Mouse (Mus musculus): ENCODE measurements around the gene Paqr8. TPM values are rescaled to one million over a fixed set of nuclear protein-coding genes. Genes with fewer than 3 reads are reported as not detected.

The Paqr8 gene
- polyA plus RNA-seq, 1 experiment = 0.55 TPM

- TF ChIP-seq POLR2A (IDR thresholded peaks at IDR 0.05; ENCODE audit: borderline replicate concordance, control insufficient read depth, low read depth, low read length) = no peak
- TF ChIP-seq CTCF (IDR thresholded peaks at IDR 0.05; ENCODE audit: control insufficient read depth, insufficient read depth, low read length) = no peak
- H3K4me3 ChIP-seq (replicated peaks; ENCODE audit: control insufficient read depth, low read depth, low read length) = no peak overlapping the region
- H3K4me1 ChIP-seq (ENCODE audit: control insufficient read depth, insufficient read depth, low read length) = no peaks in the 10 kb centered on the region
- H3K27ac ChIP-seq (ENCODE audit: control insufficient read depth, insufficient read depth, low read depth, low read length, poor library complexity) = no peak overlapping the region
- WGBS = 86% methylated on average over 2 of the region's 2 CpGs
Measured at GRCm38 (mm10) chr1:20870887-20871286, 19.5 kb upstream of the Paqr8 start.

GRCm38 (mm10) chr1:20872496-20872895, 17.9 kb upstream of the Paqr8 start:
- H3K4me1 ChIP-seq (ENCODE audit: control insufficient read depth, insufficient read depth, low read length) = no peaks in the 10 kb centered on the region
- TF ChIP-seq CTCF (IDR thresholded peaks at IDR 0.05; ENCODE audit: control insufficient read depth, insufficient read depth, low read length) = no peak
- TF ChIP-seq POLR2A (IDR thresholded peaks at IDR 0.05; ENCODE audit: borderline replicate concordance, control insufficient read depth, low read depth, low read length) = no peak
- H3K4me3 ChIP-seq (replicated peaks; ENCODE audit: control insufficient read depth, low read depth, low read length) = no peak overlapping the region
- H3K27ac ChIP-seq (ENCODE audit: control insufficient read depth, insufficient read depth, low read depth, low read length, poor library complexity) = no peak overlapping the region
- 76% methylated on average over 5 of the region's 5 CpGs for WGBS

- 77% methylated on average over 6 of the region's 6 CpGs for WGBS
- H3K4me1 ChIP-seq (ENCODE audit: control insufficient read depth, insufficient read depth, low read length) = no peaks in the 10 kb centered on the region
- H3K27ac ChIP-seq (ENCODE audit: control insufficient read depth, insufficient read depth, low read depth, low read length, poor library complexity) = no peak overlapping the region
- no peak overlapping the region for H3K4me3 ChIP-seq (replicated peaks; ENCODE audit: control insufficient read depth, low read depth, low read length)
- TF ChIP-seq CTCF (IDR thresholded peaks at IDR 0.05; ENCODE audit: control insufficient read depth, insufficient read depth, low read length) (no peak), POLR2A (IDR thresholded peaks at IDR 0.05; ENCODE audit: borderline replicate concordance, control insufficient read depth, low read depth, low read length) (no peak)
Measured at GRCm38 (mm10) chr1:20874061-20874460, 16.3 kb upstream of the Paqr8 start.

- Histone ChIP-seq H3K27ac (ENCODE audit: control insufficient read depth, insufficient read depth, low read depth, low read length, poor library complexity) (no peak overlapping the region), H3K4me3 (replicated peaks; ENCODE audit: control insufficient read depth, low read depth, low read length) (no peak overlapping the region), H3K4me1 (ENCODE audit: control insufficient read depth, insufficient read depth, low read length) (no peaks in the 10 kb centered on the region)
- TF ChIP-seq CTCF (IDR thresholded peaks at IDR 0.05; ENCODE audit: control insufficient read depth, insufficient read depth, low read length) (no peak), POLR2A (IDR thresholded peaks at IDR 0.05; ENCODE audit: borderline replicate concordance, control insufficient read depth, low read depth, low read length) (no peak)
Measured at GRCm38 (mm10) chr1:20877355-20877754, 13.1 kb upstream of the Paqr8 start.

GRCm38 (mm10) chr1:20879361-20879760, 11.0 kb upstream of the Paqr8 start:
- Histone ChIP-seq H3K4me1 (ENCODE audit: control insufficient read depth, insufficient read depth, low read length) (no peaks in the 10 kb centered on the region), H3K27ac (ENCODE audit: control insufficient read depth, insufficient read depth, low read depth, low read length, poor library complexity) (no peak overlapping the region), H3K4me3 (replicated peaks; ENCODE audit: control insufficient read depth, low read depth, low read length) (no peak overlapping the region)
- no peak for TF ChIP-seq POLR2A (IDR thresholded peaks at IDR 0.05; ENCODE audit: borderline replicate concordance, control insufficient read depth, low read depth, low read length)
- TF ChIP-seq CTCF (IDR thresholded peaks at IDR 0.05; ENCODE audit: control insufficient read depth, insufficient read depth, low read length) = no peak
- 89% methylated on average over 4 of the region's 4 CpGs for WGBS

DNA sequence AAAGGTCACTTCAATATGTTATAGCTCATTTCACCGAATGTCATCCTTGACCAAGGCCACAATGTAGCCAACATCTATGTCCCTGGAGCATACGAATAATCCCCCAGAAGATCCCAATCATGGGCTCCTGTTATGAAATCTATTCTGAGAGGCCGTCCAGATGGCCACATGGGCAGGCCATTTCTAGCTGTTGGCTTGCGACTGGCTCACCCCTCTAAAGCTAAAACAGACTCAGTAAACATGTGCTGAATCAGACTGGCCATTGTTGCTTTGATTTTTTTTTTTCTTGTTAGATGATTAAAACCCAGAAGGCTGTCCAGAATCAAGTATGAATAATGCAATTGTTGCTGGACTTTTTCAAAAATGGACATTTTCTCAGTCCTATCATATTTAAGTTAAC, 7.3 kb upstream of the Paqr8 start:
- Histone ChIP-seq H3K4me1 (ENCODE audit: control insufficient read depth, insufficient read depth, low read length) (no peaks in the 10 kb centered on the region), H3K27ac (ENCODE audit: control insufficient read depth, insufficient read depth, low read depth, low read length, poor library complexity) (no peak overlapping the region), H3K4me3 (replicated peaks; ENCODE audit: control insufficient read depth, low read depth, low read length) (no peak overlapping the region)
- TF ChIP-seq CTCF (IDR thresholded peaks at IDR 0.05; ENCODE audit: control insufficient read depth, insufficient read depth, low read length) = no peak
- no peak for TF ChIP-seq POLR2A (IDR thresholded peaks at IDR 0.05; ENCODE audit: borderline replicate concordance, control insufficient read depth, low read depth, low read length)
- WGBS = 83% methylated on average over 4 of the region's 4 CpGs

GRCm38 (mm10) chr1:20889677-20890403, 566 bp upstream of the Paqr8 start:
- H3K4me3 ChIP-seq (replicated peaks; ENCODE audit: control insufficient read depth, low read depth, low read length) = peak overlapping the region; percentile 64
- H3K27ac ChIP-seq (ENCODE audit: control insufficient read depth, insufficient read depth, low read depth, low read length, poor library complexity) = no peak overlapping the region
- no peaks in the 10 kb centered on the region for H3K4me1 ChIP-seq (ENCODE audit: control insufficient read depth, insufficient read depth, low read length)
- TF ChIP-seq POLR2A (IDR thresholded peaks at IDR 0.05; ENCODE audit: borderline replicate concordance, control insufficient read depth, low read depth, low read length) (no peak), CTCF (IDR thresholded peaks at IDR 0.05; ENCODE audit: control insufficient read depth, insufficient read depth, low read length) (no peak)
- 26% methylated on average over 16 of the region's 16 CpGs for WGBS

DNA sequence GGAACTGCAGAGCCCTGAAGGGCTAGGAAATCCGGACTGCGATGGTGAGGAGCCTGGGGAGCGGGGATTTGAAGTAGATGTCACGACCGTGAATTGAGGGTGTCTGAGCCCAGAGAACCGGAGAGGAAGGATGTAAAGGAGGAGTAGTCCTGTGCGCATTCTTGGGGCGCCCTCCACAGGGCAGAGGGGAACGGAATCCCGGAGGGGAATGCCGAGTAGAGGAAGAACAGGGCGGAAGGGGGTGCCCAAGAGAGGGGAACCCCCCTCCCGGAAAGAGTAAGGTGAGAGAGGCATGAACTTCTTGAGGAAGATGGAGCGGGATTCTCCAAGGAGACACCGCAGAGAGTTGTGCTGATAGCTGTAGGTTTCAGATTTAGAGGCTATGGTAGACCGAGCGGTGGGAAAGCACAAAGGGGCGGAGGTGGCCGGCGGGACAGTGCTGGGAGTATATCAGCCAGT, 564 bp downstream of the Paqr8 start:
- H3K4me3 ChIP-seq (replicated peaks; ENCODE audit: control insufficient read depth, low read depth, low read length) = peak overlapping the region; percentile 64
- H3K27ac ChIP-seq (ENCODE audit: control insufficient read depth, insufficient read depth, low read depth, low read length, poor library complexity) = no peak overlapping the region
- no peaks in the 10 kb centered on the region for H3K4me1 ChIP-seq (ENCODE audit: control insufficient read depth, insufficient read depth, low read length)
- WGBS = under 1% methylated on average over 20 of the region's 20 CpGs
- TF ChIP-seq CTCF (IDR thresholded peaks at IDR 0.05; ENCODE audit: control insufficient read depth, insufficient read depth, low read length) = peak; percentile 39; the same call in 1 of the 2 replicates
- TF ChIP-seq POLR2A (IDR thresholded peaks at IDR 0.05; ENCODE audit: borderline replicate concordance, control insufficient read depth, low read depth, low read length) = no peak

All from bone marrow, adult 2 months (tissue).